Mouse (Mus musculus) C2C12 (cell line): ENCODE measurements around the gene Fra10ac1. TPM values are rescaled to one million over a fixed set of nuclear protein-coding genes. Genes with fewer than 3 reads are reported as not detected.

Experiments used
- H3K27me3 ChIP-seq: one replicate; pipeline ENCODE4 v1.6.1; 2011; ENCODE audit not compliant: control insufficient read depth, insufficient read depth, insufficient read length
- H3K36me3 ChIP-seq: one replicate; pipeline ENCODE4 v1.6.1; 2011; ENCODE audit not compliant: control insufficient read depth, insufficient read depth
- H3K4me3 ChIP-seq: one replicate; pipeline ENCODE4 v1.5.1; 2011; ENCODE audit warnings: mild to moderate bottlenecking, control low read depth; ENCODE audit not compliant: poor library complexity, insufficient read depth, severe bottlenecking
- H3K79me2 ChIP-seq: one replicate; pipeline ENCODE4 v1.6.1; 2011; ENCODE audit not compliant: control insufficient read depth, insufficient read depth
- H3K79me3 ChIP-seq: one replicate; pipeline ENCODE4 v1.6.1; 2011; ENCODE audit warnings: low read depth, control low read depth
- H3ac ChIP-seq: one replicate; pipeline ENCODE3; 2011; ENCODE audit warnings: low read depth; ENCODE audit not compliant: control insufficient read depth, insufficient read length
- CEBPB ChIP-seq: IDR thresholded peaks from one replicate; pipeline ENCODE4 v1.6.1; 2011; ENCODE audit warnings: low read depth, mild to moderate bottlenecking, control low read depth, moderate library complexity
- CTCF ChIP-seq: IDR thresholded peaks from one replicate; pipeline ENCODE4 v1.5.1; 2011; ENCODE audit not compliant: control insufficient read depth, insufficient read depth, insufficient read length
- FOSL1 ChIP-seq: IDR thresholded peaks from one replicate; pipeline ENCODE4 v1.8.0; 2011; ENCODE audit warnings: mild to moderate bottlenecking, low read length; ENCODE audit not compliant: poor library complexity, insufficient read depth, severe bottlenecking
- MAX ChIP-seq: IDR thresholded peaks from one replicate; pipeline ENCODE4 v1.6.1; 2011; ENCODE audit warnings: mild to moderate bottlenecking, control low read depth
- MYOD1 ChIP-seq: IDR thresholded peaks from one replicate; pipeline ENCODE4 v1.6.1; 2011; ENCODE audit warnings: low read depth; ENCODE audit not compliant: control insufficient read depth, insufficient read length
- MYOG ChIP-seq: IDR thresholded peaks from one replicate; pipeline ENCODE4 v1.6.1; 2011; ENCODE audit not compliant: control insufficient read depth, insufficient read length; ENCODE audit errors: extremely low read depth
- USF1 ChIP-seq: IDR thresholded peaks from one replicate; pipeline ENCODE4 v1.6.1; 2011; ENCODE audit warnings: low read depth, mild to moderate bottlenecking, control low read depth, moderate library complexity
- polyA plus RNA-seq: library from polyadenylated mRNA; unstranded; fragments of >200 nt; fragmentation: generic; extraction: Trizol; gene quantifications from one replicate; pipeline ENCODE4 v1.2.1, GENCODE M21; 2012; ENCODE audit warnings: missing spikeins

Fra10ac1 gene
- polyA plus RNA-seq, 1 experiment, result 4.6 TPM

GRCm38 (mm10) chr19:38186631-38187344, 37.2 kb downstream of the Fra10ac1 start:
- Histone ChIP-seq H3K27me3 (no peaks in the 10 kb centered on the region), H3K79me2 (no peaks in the 10 kb centered on the region), H3K4me3 (no peak overlapping the region), H3ac (no peak overlapping the region), H3K36me3 (peaks cover 3% of the 10 kb centered on the region), H3K79me3 (no peaks in the 10 kb centered on the region)
- no peak for TF ChIP-seq MAX
- no peak for TF ChIP-seq MYOG
- TF ChIP-seq CEBPB, result no peak
- no peak for TF ChIP-seq USF1
- no peak for TF ChIP-seq CTCF
- no peak for TF ChIP-seq MYOD1
- TF ChIP-seq FOSL1, result no peak

- no peaks in the 10 kb centered on the region for H3K36me3 ChIP-seq
- TF ChIP-seq CTCF (no peak), USF1 (no peak), MYOG (no peak), MYOD1 (no peak), FOSL1 (no peak), MAX (no peak), CEBPB (no peak)
- no peak overlapping the region for H3K4me3 ChIP-seq
- H3K79me2 ChIP-seq, result no peaks in the 10 kb centered on the region
- no peak overlapping the region for H3ac ChIP-seq
- H3K79me3 ChIP-seq, result no peaks in the 10 kb centered on the region
- no peaks in the 10 kb centered on the region for H3K27me3 ChIP-seq
Measured at GRCm38 (mm10) chr19:38179675-38180074, 44.3 kb downstream of the Fra10ac1 start.

- no peak overlapping the region for H3K4me3 ChIP-seq
- TF ChIP-seq USF1 (no peak), FOSL1 (no peak), MAX (no peak), CEBPB (no peak), MYOD1 (no peak)
- no peaks in the 10 kb centered on the region for H3K79me2 ChIP-seq
- H3K27me3 ChIP-seq, result peaks cover 9% of the 10 kb centered on the region
- H3K36me3 ChIP-seq, result no peaks in the 10 kb centered on the region
- H3K79me3 ChIP-seq, result no peaks in the 10 kb centered on the region
- no peak overlapping the region for H3ac ChIP-seq
Measured at GRCm38 (mm10) chr19:38164633-38165032, 59.3 kb downstream of the Fra10ac1 start.

- TF ChIP-seq CEBPB (no peak), MAX (no peak), USF1 (no peak), CTCF (no peak), MYOD1 (no peak), MYOG (no peak), FOSL1 (no peak)
- peaks cover 9% of the 10 kb centered on the region for H3K27me3 ChIP-seq
- H3K79me3 ChIP-seq, result no peaks in the 10 kb centered on the region
- no peaks in the 10 kb centered on the region for H3K36me3 ChIP-seq
- no peaks in the 10 kb centered on the region for H3K79me2 ChIP-seq
- H3K4me3 ChIP-seq, result no peak overlapping the region
- no peak overlapping the region for H3ac ChIP-seq
Measured at GRCm38 (mm10) chr19:38161648-38162354, 62.2 kb downstream of the Fra10ac1 start.

GRCm38 (mm10) chr19:38156243-38156642, 67.7 kb downstream of the Fra10ac1 start:
- no peak overlapping the region for H3ac ChIP-seq
- no peak overlapping the region for H3K4me3 ChIP-seq
- no peaks in the 10 kb centered on the region for H3K79me2 ChIP-seq
- H3K36me3 ChIP-seq, result no peaks in the 10 kb centered on the region
- peaks cover 7% of the 10 kb centered on the region for H3K27me3 ChIP-seq
- TF ChIP-seq USF1 (no peak), FOSL1 (no peak), CTCF (no peak), MYOG (no peak), CEBPB (no peak), MYOD1 (no peak), MAX (no peak)
- no peaks in the 10 kb centered on the region for H3K79me3 ChIP-seq
